Mouse (Mus musculus) intestine, embryonic 15.5 days (tissue): ENCODE data around the gene Lmln. TPM values are rescaled to one million over a fixed set of nuclear protein-coding genes. Genes with fewer than 3 reads are reported as not detected.
"Not testable (repeated sequence)": the region's sequence is repeated elsewhere in the genome, so short reads cannot be mapped to it uniquely, and the experiment has no call there.

Source experiments
- ATAC-seq: fragments of 200-750 bp; cut with Nextera tagmentation; 2 replicates; pipeline ENCODE4 v1.8.0; 2017; ENCODE audit warnings: moderate TSS enrichment, moderate library complexity
- H3K27ac ChIP-seq: fragments of 300-500 bp; sonication (generic); 2 replicates; pipeline ENCODE4 v1.5.1; 2015; ENCODE audit warnings: mild to moderate bottlenecking, inconsistent platforms
- H3K27me3 ChIP-seq: fragments of 300-500 bp; sonication (generic); replicated peaks from 2 replicates; pipeline ENCODE4 v1.6.1; 2015; ENCODE audit warnings: inconsistent platforms
- H3K36me3 ChIP-seq: fragments of 300-500 bp; sonication (generic); 2 replicates; pipeline ENCODE4 v1.6.1; 2015; ENCODE audit warnings: inconsistent platforms
- H3K4me1 ChIP-seq: fragments of 300-500 bp; sonication (generic); replicated peaks from 2 replicates; pipeline ENCODE4 v1.6.1; 2015; ENCODE audit warnings: inconsistent platforms
- H3K4me2 ChIP-seq: fragments of 300-500 bp; sonication (generic); replicated peaks from 2 replicates; pipeline ENCODE4 v1.6.1; 2015; ENCODE audit warnings: mild to moderate bottlenecking, inconsistent platforms
- H3K4me3 ChIP-seq: fragments of 300-500 bp; sonication (generic); replicated peaks from 2 replicates; pipeline ENCODE4 v1.5.1; 2015; ENCODE audit warnings: inconsistent platforms
- H3K9ac ChIP-seq: fragments of 300-500 bp; sonication (generic); 2 replicates; pipeline ENCODE4 v1.6.1; 2015; ENCODE audit warnings: inconsistent platforms
- H3K9me3 ChIP-seq: fragments of 300-500 bp; sonication (generic); 2 replicates; pipeline ENCODE4 v1.6.1; 2016; ENCODE audit warnings: inconsistent platforms
- WGBS: fragments of 180-500 bp; shearing (Covaris S2); methylation state at CpG from one replicate; pipeline ENCODE4 v1.1.7; 2015; 5-methylcytosine and 5-hydroxymethylcytosine counted together
- polyA plus RNA-seq: library from polyadenylated mRNA; unstranded; fragments of >200 nt; fragmentation: Nextera tagmentation; extraction: Ambion mirVana; gene quantifications from 2 replicates; pipeline ENCODE4 v1.2.1, GENCODE M21; 2015

The Lmln gene
- polyA plus RNA-seq, 1 experiment from 2014 or later = 3.4 TPM

DNA sequence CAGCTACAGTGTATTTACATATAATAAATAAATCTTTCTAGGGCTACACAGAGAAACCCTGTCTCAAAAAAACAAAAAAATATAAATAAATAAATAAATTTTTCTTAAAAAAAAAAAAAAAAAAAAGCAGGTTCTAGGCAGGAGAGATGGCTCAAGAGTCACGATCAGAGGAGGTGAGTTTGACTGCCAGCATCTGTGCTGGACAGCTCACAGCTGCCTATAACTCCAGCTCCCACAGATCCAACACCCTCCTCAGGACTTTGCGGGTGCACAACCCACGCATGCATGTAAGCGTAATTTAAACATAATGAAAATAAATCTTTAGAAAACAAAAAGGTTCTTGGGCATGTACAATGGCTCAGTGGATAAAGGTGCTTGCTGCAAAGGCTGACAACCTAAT lies 26.3 kb upstream of the Lmln start:
- Histone ChIP-seq H3K9me3 (no peaks in the 10 kb centered on the region), H3K4me2 (no peak overlapping the region), H3K9ac (no peak overlapping the region), H3K4me1 (no peaks in the 10 kb centered on the region), H3K27me3 (no peaks in the 10 kb centered on the region), H3K27ac (no peak overlapping the region), H3K36me3 (no peaks in the 10 kb centered on the region), H3K4me3 (no peak overlapping the region)
- 73% methylated on average over 4 of the region's 4 CpGs for WGBS
- no peak for ATAC-seq

DNA sequence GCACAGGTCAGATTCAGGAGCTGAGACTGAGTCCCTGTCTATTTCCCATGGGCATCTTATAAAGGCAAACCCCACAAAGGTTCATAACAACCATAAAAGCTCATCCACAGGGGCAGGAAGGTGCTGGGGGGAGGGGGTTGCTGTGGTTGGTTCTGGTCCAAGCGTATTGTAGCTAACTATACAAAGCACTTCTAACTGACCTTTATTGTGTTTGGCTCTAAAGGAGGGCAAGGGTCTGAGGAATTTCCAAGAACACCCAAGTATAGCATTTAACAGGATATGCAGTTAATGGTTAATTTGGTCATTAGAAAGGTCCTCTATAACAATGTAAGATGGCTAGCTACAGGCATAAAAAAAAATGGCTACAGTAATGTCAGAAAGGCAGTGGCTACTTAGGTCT lies 19.6 kb upstream of the Lmln start:
- Histone ChIP-seq H3K36me3 (no peaks in the 10 kb centered on the region), H3K27ac (no peak overlapping the region), H3K9me3 (no peaks in the 10 kb centered on the region), H3K4me3 (no peak overlapping the region), H3K27me3 (no peaks in the 10 kb centered on the region), H3K4me1 (no peaks in the 10 kb centered on the region), H3K9ac (no peak overlapping the region), H3K4me2 (no peak overlapping the region)
- ATAC-seq = no peak
- WGBS = 92% methylated on average over 1 of the region's 1 CpGs

DNA sequence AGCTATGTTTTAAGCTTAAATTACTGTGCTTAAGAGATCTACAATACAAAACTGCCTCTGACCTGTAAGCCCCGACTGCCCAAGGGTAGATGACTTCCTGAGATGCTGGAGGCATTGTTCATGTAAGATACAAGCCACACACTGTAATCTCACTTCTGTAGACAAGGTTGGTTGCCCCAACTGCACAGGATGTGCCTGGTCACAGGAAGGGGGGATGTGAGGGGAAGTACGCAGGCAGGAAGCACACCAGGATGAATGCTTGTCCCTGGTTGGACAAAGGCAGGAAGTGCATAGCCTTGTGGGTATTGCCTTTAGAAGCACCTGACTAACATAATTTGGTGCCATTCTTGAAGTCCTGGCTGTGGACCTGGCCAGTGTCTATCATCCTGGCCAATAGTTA lies 19.1 kb upstream of the Lmln start:
- no peak for ATAC-seq
- Histone ChIP-seq H3K36me3 (no peaks in the 10 kb centered on the region), H3K27ac (no peak overlapping the region), H3K4me2 (no peak overlapping the region), H3K4me3 (no peak overlapping the region), H3K27me3 (no peaks in the 10 kb centered on the region), H3K9me3 (no peaks in the 10 kb centered on the region), H3K9ac (no peak overlapping the region), H3K4me1 (no peaks in the 10 kb centered on the region)
- WGBS = 77% methylated on average over 2 of the region's 2 CpGs

DNA sequence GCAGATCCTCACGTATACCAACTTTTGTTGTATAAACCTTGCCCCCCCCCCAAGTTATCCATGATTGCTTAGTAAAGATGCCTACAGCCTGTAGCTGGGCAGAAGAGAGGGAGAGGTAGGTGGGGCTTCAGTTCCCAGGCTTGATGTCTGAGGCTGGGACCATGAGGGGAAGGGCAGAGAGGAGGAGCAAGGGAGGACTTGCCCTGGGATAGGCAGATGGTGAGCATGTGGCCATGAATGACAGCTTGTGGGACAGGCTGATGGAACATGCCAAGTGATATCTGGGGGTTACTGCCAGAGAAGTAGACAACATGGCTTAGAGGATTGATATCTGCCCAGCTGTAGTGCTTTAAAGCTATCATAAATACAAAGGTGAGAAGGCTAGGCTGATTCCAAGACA lies 14.3 kb upstream of the Lmln start:
- no peaks in the 10 kb centered on the region for H3K27me3 ChIP-seq

DNA sequence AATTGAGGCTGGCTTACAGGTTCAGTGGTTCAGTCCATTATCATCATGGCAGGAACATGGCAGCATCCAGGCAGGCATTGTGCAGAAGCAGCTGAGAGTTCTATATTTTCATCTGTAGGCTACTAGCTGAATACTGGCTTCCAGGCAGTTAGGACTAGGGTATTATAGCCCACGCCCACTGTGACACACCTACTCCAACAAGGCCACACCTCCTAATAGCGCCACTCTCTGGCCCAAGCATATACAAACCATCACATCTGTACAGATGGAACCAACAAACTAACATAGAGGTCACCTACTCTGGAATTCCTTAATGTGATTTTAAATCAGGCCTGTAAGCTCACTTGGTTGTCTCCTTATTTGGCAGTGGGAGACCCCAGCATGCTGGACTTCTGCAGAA lies 13.6 kb upstream of the Lmln start:
- ATAC-seq = no peak
- Histone ChIP-seq H3K36me3 (no peaks in the 10 kb centered on the region), H3K9me3 (no peaks in the 10 kb centered on the region), H3K4me1 (no peaks in the 10 kb centered on the region), H3K27me3 (no peaks in the 10 kb centered on the region), H3K4me2 (no peak overlapping the region), H3K9ac (no peak overlapping the region), H3K4me3 (no peak overlapping the region), H3K27ac (no peak overlapping the region)
- 68% methylated on average over 2 of the region's 2 CpGs for WGBS

More for the DNA sequence above, 14.3 kb upstream of the Lmln start:
- no peak overlapping the region for H3K4me3 ChIP-seq
- no peak overlapping the region for H3K27ac ChIP-seq
- 93% methylated on average over 1 of the region's 1 CpGs for WGBS
- no peaks in the 10 kb centered on the region for H3K4me1 ChIP-seq
- no peaks in the 10 kb centered on the region for H3K36me3 ChIP-seq
- ATAC-seq = no peak
- H3K9ac ChIP-seq = no peak overlapping the region
- no peak overlapping the region for H3K4me2 ChIP-seq
- no peaks in the 10 kb centered on the region for H3K9me3 ChIP-seq

DNA sequence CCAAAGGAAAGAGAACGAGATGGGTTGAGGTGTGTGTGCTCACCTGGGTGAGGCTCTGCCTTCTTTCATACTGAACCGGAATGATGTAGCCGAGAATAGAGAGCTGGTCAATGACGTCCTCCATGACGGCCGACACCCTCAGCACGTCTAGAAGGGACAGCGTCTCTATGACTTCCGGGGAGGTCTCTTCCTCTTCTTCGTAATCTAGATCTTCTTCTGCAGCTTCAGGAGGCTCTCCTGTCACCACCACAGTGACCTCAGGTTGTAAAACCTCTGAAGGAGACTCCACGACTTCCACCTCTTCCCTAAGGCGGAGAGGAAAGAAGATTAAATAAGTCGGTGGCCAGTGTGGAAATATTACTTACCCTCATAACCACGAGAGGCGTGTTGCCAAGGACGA lies 12.5 kb upstream of the Lmln start:
- no peaks in the 10 kb centered on the region for H3K27me3 ChIP-seq
- no peaks in the 10 kb centered on the region for H3K36me3 ChIP-seq
- H3K4me3 ChIP-seq = no peak overlapping the region
- H3K9me3 ChIP-seq = no peaks in the 10 kb centered on the region
- 95% methylated on average over 16 of the region's 16 CpGs for WGBS
- no peak for ATAC-seq
- H3K4me2 ChIP-seq = no peak overlapping the region
- no peak overlapping the region for H3K27ac ChIP-seq
- no peaks in the 10 kb centered on the region for H3K4me1 ChIP-seq
- H3K9ac ChIP-seq = no peak overlapping the region

DNA sequence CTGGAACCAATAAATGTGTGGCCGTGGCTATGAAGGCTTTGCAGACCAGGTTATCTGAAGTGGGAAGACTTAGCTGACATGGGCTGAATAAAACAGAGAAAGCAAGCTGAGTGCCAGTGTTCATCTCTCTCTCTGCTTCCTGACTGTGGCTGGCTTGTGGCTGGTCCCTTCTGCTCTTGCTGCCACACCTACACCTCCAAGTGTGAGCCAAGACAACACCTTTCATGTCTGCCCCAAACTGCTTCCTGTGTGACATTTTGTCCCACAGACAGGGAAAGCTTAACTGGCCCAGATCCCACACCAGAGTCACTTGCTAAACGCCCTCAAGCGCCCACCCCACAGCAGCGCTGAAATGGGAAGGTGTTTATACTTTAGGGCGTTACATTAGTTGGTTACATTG lies 9.2 kb upstream of the Lmln start:
- no peak for ATAC-seq
- Histone ChIP-seq H3K36me3 (peaks cover under 1% of the 10 kb centered on the region; the same call in 1 of the 2 replicates), H3K27ac (no peak overlapping the region), H3K27me3 (no peaks in the 10 kb centered on the region), H3K9me3 (no peaks in the 10 kb centered on the region), H3K4me1 (peaks cover 4% of the 10 kb centered on the region), H3K4me3 (no peak overlapping the region), H3K4me2 (no peak overlapping the region), H3K9ac (no peak overlapping the region)
- WGBS = 60% methylated on average over 5 of the region's 5 CpGs

DNA sequence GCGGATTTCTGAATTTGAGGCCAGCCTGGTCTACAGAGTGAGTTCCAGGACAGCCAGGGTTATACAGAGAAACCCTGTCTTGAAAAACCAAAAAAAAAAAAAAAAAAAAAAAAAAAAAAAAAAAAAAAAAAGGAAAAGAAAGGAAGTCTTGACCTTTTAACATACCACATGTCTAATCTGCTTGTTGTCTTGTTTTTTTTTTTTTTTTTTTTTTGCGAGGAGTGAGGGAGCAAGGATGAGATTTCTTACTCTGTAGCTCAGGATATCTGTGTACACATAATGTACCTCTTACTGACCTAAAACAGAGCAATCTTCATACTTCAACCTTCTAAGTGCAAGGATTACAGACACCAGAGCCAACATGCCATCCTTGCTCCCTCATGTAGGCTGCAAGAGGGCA lies 7.4 kb upstream of the Lmln start:
- H3K9me3 ChIP-seq, H3K4me2 ChIP-seq, H3K4me3 ChIP-seq, H3K9ac ChIP-seq, ATAC-seq, H3K27me3 ChIP-seq, H3K27ac ChIP-seq: not testable (repeated sequence)
- Histone ChIP-seq H3K36me3 (peaks cover 16% of the 10 kb centered on the region), H3K4me1 (peaks cover 12% of the 10 kb centered on the region)
- WGBS = 76% methylated on average over 2 of the region's 2 CpGs

DNA sequence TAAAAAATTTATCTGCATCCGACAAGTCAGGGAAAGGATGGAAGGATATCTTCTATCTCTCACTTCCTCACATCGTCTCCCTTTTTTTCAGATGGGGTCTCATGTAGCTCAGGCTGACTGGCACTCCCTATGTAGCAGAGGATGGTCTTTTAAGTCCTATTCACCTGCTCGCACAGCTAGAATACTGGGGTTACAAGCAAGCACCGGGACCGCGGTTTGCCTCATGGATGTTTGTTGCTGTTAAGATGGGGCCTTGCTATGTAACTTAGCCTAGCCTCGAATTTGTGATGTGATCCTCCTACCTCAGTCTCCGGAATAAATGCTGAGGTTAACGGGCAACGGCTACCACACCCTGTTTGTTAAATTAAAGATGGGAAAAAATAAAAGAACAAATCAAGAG lies 6.7 kb upstream of the Lmln start:
- Histone ChIP-seq H3K27me3 (no peaks in the 10 kb centered on the region), H3K9me3 (no peaks in the 10 kb centered on the region), H3K27ac (no peak overlapping the region), H3K36me3 (peaks cover 20% of the 10 kb centered on the region), H3K9ac (peak overlapping the region; percentile 4; the same call in 1 of the 2 replicates), H3K4me1 (peaks cover 15% of the 10 kb centered on the region), H3K4me3 (peak overlapping the region; percentile 70), H3K4me2 (peak overlapping the region; percentile 61)
- ATAC-seq = peak; percentile 18
- 19% methylated on average over 10 of the region's 10 CpGs for WGBS

DNA sequence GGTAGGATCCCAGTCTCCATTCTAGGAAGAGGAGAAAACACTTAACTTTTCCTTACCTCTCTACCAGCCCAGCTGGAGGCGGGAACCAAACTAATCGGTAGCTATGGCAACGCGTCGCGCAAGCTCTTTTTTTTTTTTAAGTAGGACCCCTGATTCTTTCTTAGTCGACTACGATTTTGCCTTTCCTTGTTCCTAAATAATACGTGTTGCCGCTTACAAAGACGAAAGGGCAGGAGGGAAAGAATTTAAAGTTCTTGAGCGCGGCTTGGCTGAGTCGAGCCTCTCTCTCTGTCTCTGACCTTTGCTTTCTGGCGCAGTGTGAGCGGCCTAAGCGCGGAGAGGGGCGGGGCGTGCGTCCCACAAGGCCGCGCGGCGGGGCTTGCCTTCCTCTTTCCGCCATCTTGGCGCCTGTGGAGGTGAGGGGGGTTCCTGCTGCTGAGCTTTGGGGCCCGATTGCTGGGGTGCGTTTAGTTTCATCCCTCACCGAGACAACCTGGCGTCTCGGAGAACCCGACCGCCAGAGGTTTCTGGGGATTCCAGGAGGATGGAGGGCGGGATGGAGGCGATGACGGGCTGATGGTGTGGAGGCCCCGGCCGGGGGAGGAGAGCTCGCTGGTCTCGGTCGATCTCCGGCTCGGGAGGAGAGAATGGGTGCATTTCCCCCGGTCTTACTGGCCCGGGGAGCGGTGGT lies 6.1 kb upstream of the Lmln start, which contains the start of the genes Iqcg and Rpl35a:
TSS of gene Iqcg (minus strand) at position 124 of the 691 bp plus-strand sequence.
TSS of gene Rpl35a (plus strand) at position 359 of the 691 bp plus-strand sequence.
- Histone ChIP-seq H3K9ac (peak within 1 kb of the TSS; percentile 90), H3K27ac (peak within 1 kb of the TSS; percentile 82), H3K27me3 (no peaks in the 10 kb centered on the region), H3K4me3 (peak within 1 kb of the TSS; percentile 70), H3K36me3 (peaks cover 20% of the 10 kb centered on the region), H3K4me2 (peak within 1 kb of the TSS; percentile 61), H3K4me1 (peaks cover 15% of the 10 kb centered on the region), H3K9me3 (no peaks in the 10 kb centered on the region)
- under 1% methylated on average over 47 of the region's 47 CpGs for WGBS
- ATAC-seq = peak; percentile 95

DNA sequence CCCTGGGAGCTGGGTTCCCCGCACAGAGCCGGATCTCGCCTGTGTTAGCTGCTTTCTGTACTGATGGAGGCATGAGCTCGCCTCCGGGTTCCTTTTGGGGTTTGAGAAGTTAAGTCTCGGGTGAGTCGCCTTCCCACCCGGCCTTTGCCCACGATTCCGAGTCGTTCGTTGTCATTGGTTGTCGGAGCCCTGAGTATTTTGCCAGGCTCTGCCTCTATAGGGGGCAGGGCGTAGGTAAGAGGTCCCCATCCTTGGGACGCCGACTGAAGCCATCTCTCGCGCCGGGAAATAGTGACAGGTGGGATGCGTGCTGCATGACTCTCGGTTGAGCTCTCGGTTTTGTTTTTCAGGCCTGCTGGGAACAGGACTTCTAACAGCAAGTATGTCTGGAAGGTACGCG lies 5.5 kb upstream of the Lmln start:
- H3K4me2 ChIP-seq = peak overlapping the region; percentile 50
- ATAC-seq = peak; percentile 24
- no peaks in the 10 kb centered on the region for H3K27me3 ChIP-seq
- H3K36me3 ChIP-seq = peaks cover 20% of the 10 kb centered on the region
- peak overlapping the region; percentile 70 for H3K4me3 ChIP-seq
- peak overlapping the region; percentile 90 for H3K9ac ChIP-seq
- H3K9me3 ChIP-seq = no peaks in the 10 kb centered on the region
- H3K27ac ChIP-seq = peak overlapping the region; percentile 82
- peaks cover 16% of the 10 kb centered on the region for H3K4me1 ChIP-seq
- WGBS = under 1% methylated on average over 24 of the region's 24 CpGs

DNA sequence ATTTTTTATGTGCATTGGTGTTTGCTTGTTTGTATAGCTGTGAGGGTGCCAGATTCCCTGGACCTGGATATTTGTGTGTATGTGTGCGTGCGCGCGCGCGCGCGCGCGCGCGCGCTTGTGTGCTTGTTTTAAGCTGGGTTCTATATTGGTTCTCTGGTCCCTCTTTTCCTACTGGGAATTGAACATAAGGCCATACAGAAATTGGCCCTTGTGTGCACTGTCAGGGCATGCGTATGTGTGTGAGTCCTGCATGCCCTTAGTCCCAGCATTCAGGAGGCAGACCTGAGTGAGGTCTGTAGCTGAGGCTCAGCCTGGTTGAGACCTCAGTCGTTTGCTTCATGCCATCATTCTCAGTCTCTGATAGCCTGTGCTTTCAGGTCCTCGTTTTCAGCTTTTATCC lies 4.3 kb upstream of the Lmln start:
- H3K27ac ChIP-seq = no peak overlapping the region
- peaks cover 20% of the 10 kb centered on the region for H3K36me3 ChIP-seq
- peak overlapping the region; percentile 50 for H3K4me2 ChIP-seq
- H3K9me3 ChIP-seq = no peaks in the 10 kb centered on the region
- H3K4me3 ChIP-seq = peak overlapping the region; percentile 16
- 88% methylated on average over 16 of the region's 16 CpGs for WGBS
- H3K27me3 ChIP-seq = no peaks in the 10 kb centered on the region
- ATAC-seq = no peak
- H3K9ac ChIP-seq = no peak overlapping the region; the same call in 1 of the 2 replicates
- peaks cover 17% of the 10 kb centered on the region for H3K4me1 ChIP-seq

DNA sequence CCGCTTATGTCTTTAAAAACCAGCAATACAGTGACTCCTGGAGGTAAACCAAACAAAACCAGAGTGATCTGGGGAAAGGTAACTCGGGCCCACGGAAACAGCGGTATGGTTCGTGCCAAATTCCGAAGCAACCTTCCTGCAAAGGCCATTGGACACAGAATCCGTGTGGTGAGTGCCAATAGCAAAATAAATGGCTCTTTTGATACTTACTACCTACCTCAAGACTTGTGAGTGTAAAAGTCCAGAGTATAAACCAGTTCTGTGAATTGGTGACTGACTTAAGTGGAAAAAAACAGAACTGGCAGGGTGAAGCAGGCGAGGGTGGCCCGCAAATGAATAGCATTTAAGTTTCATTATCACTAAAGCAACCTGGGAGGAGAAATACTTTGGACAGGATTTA lies 3.7 kb upstream of the Lmln start:
- Histone ChIP-seq H3K4me1 (peaks cover 22% of the 10 kb centered on the region), H3K4me2 (peak overlapping the region; percentile 50; the same call in 1 of the 2 replicates), H3K36me3 (peaks cover 20% of the 10 kb centered on the region)
- H3K4me3 ChIP-seq, ATAC-seq, H3K27ac ChIP-seq, H3K27me3 ChIP-seq, H3K9ac ChIP-seq, H3K9me3 ChIP-seq: not testable (repeated sequence)
- WGBS = 85% methylated on average over 9 of the region's 9 CpGs
